Mouse (Mus musculus): ENCODE results near the gene Esrra.

- TF ChIP-seq EP300 (optimal IDR thresholded peaks at IDR 0.05) = no peak
- TF ChIP-seq CTCF (IDR thresholded peaks at IDR 0.05; ENCODE audit: low read depth) = no peak
Measured at GRCm38 (mm10) chr19:6933102-6933435, 11.5 kb upstream of the Esrra start.

All from stomach, postnatal 0 days (tissue).